Mouse (Mus musculus) spleen, postnatal 4 days (tissue): ENCODE measurements around the gene Npc1l1.

Experiments used
- DNase-seq, 2 experiments: peaks; one replicate each; pipeline ENCODE4 v3.0.0; 2022; ENCODE audit warnings: low spot score in 2 of 2

Npc1l1 gene

GRCm38 (mm10) chr11:6163706-6164105 is 66.2 kb downstream of the Npc1l1 start:
- no peak for DNase-seq

GRCm38 (mm10) chr11:6163062-6163461 is 66.9 kb downstream of the Npc1l1 start:
- no peak for DNase-seq

GRCm38 (mm10) chr11:6161549-6161948 is 68.4 kb downstream of the Npc1l1 start:
- no peak for DNase-seq
